Mouse (Mus musculus): ENCODE measurements around the gene Abhd13.

DNA sequence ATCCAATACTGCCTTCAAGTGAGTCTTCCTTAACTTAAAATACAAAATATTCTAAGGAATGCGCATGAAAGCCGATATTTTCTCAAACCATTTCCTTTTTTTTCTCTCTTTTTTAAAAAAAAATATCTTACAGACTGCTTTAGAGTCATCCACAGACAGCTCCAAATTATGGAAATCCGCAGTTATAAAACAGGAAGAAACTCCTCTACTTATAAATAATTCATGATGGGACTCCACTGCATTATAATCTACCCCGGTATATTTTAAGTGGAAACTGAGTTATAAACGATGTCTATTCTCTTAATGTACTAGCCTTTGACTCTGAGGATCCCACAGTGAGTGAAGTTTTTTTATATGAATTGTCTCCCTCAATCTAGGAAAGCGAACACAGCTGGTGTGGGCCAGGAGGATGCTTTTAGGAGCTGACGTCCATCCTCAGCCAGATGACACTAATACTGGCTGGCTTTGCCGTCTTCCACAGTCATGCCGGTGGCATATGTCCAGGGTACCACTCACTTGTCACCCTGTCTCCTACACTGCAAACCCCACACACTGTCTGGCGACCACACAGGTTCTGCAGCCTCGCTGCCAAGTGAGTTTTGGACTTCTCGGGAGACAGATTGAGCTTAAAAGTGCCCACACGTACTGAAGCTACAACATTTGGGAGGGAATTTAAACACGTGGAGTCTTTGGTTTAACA lies 47.6 kb upstream of the Abhd13 start:
- no peak for TF ChIP-seq CTCF (IDR thresholded peaks at IDR 0.05)
- TF ChIP-seq EP300 (IDR thresholded peaks at IDR 0.05; ENCODE audit: insufficient read depth, low read depth, low read length) = no peak

All from heart, adult 2 months (tissue).